Mouse (Mus musculus): ENCODE data around the gene Aff3.

DNA sequence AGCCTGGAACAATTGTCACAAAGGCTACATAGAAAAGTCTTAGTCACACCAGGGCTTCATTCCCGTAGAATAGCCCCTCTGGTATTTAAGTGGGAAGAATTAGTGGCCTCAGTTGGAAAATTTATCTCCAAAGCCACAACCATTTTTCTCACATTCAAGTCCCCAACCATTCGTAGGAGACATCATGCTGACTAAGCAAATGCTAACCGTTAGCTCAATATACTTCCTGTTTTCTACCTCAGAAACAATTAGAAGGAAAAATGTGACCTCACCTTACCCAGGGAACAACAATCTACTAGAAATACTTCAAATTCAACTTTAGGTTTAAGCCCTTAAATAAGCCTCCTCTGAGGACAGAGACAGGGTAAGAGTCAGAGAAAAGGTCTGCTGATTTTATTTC lies 256.5 kb downstream of the Aff3 start:
- TF ChIP-seq CTCF (IDR thresholded peaks at IDR 0.05; ENCODE audit: low read depth) (no peak), EP300 (IDR thresholded peaks at IDR 0.05; ENCODE audit: low read depth) (no peak)
